Mouse (Mus musculus) layer of hippocampus, adult 6 months (tissue): Measurements from ENCODE around the gene Harbi1. TPM values are rescaled to one million over a fixed set of nuclear protein-coding genes. Genes with fewer than 3 reads are reported as not detected.

Experiments
- long read RNA-seq, 2 experiments: library from polyadenylated mRNA; unstranded; transcript quantifications; one replicate each; pipeline ENCODE4 v2.0.0; 2019 to 2020
- polyA plus RNA-seq: library from polyadenylated mRNA; unstranded; fragments of <200 nt; fragmentation: Nextera tagmentation; gene quantifications from 2 replicates; pipeline ENCODE4 v1.2.3, GENCODE M21; 2021

Gene Harbi1
- polyA plus RNA-seq, result 7.6 and 10.1 TPM in 2 replicates
- long read RNA-seq, experiment 1, transcript Harbi1-201 (3 exons, 2,308 nt), result major isoform, 7 of 15 reads
- long read RNA-seq, experiment 1, partial matches to known transcripts, result 2 of 15 reads
- long read RNA-seq, experiment 1, other reads (novel, unspliced or antisense), result 5 of 15 reads
- long read RNA-seq, experiment 2, transcript Harbi1-201 (3 exons, 2,308 nt), result major isoform, 41 of 77 reads
- long read RNA-seq, experiment 2, partial matches to known transcripts, result 1 of 77 reads
- long read RNA-seq, experiment 2, other reads (novel, unspliced or antisense), result 35 of 77 reads

DNA sequence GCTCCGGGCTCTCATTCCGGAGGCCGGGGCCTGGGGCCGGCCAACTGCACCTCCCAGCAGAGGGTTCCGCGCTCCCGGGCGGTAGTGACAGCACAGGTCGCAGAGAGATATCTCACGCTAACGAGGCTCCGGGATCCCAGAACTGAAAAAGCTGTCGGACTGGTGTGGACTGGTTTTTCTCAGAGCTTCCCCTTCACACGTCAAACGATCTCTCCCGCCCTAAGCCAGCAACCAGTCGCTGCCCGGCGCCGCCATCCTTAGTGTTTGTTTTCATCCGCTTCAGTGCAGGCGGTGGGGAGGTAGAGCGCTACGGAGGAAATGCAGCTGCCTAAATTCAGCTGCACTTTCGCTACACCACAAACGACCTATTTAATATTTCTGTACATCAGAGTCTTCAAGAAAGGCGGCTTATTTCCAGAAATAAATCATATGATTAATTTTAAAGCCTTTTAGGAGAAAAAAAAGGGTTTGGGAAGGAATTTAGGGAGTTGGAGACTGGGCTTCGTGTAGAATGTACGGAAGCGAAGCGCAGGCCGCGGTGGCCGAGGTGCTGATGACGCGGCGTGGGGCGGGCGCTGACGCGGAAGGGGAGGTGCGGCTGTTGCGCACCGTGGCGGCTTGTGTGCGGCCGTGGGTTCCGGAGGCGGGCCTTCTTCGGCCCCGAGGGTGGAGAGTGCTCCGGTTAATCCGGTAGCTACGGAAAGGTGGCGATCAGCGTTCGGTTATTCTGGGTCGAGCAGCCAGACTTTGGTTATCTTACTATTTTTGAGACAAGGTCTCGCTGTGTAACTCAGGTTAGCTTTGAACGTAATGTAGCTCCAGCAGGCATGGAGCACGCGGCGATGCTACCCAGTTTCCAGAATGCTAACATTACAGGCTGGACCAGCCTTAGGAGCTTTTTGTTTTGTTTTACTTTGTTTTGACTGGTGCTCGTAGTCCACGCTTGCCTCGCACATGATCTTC is at the start of gene Harbi1, which contains the start of gene Atg13:
Gene Harbi1, plus strand, starts transcription at position 581 of the 963 bp plus-strand sequence.
Gene Atg13, minus strand, starts transcription at position 305 of the 963 bp plus-strand sequence.

DNA sequence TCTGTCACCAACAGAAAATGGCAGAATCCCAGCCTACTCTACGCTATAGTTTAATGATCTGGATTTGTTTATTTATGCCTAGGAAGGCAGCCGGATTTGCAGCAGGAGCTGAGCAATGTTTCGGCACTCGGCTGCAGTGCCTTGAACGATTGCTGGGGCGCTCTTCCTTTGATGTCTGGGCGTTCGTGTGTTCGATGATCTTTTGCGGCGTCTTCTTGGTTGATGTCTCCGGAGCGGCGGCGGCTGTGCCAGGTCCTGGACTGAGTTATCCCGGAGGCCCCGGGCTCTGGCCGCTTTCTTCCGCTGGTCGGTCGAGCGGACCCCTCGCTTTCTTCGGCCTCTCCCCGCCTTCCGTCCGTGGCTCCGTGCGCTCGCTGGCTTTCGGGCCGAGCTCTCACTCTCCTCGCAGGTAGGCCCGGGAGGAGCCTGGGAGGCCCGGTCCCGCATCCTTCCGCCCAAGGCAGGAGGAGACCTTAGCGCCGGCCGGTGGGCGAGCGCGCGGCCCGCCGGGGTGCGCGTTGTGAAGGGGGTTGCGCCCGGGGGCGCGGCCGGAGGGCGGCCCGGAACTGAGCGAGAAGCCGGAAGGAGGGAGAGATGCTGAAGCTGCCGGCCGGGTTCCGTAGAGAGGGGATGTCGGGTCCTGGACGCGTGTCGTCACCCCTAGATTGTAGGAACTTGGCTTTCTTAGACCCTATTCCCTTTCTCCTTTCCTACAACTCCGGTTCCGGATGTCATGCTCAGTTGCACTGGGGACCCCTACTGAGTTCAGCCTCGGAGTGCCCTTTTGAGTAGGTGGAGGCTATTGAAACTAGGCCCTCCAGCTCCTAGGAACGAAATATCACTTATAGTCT is 19.5 kb downstream of the Harbi1 start, which contains the start of gene Ambra1:
Gene Ambra1, plus strand, starts transcription at position 164 of the 851 bp plus-strand sequence.

Other genes starting within 250 kb of the Harbi1 start
- gene Ckap5, start 184.1 kb upstream of the Harbi1 start, polyA plus RNA-seq, result 29.2 and 40.8 TPM in 2 replicates
- gene F2, start 74.4 kb upstream of the Harbi1 start, polyA plus RNA-seq, result not detected in 2 replicates
- gene Zfp408, start 61.1 kb upstream of the Harbi1 start, polyA plus RNA-seq, result 2.4 and 4.5 TPM in 2 replicates
- gene Arhgap1, start 61.0 kb upstream of the Harbi1 start, polyA plus RNA-seq, result 61.7 and 71.4 TPM in 2 replicates
- gene Atg13, start 276 bp upstream of the Harbi1 start, polyA plus RNA-seq, result 49.1 and 55.7 TPM in 2 replicates
- 6.8 and 7.4 TPM in 2 replicates for gene Ambra1, start 19.3 kb downstream of the Harbi1 start, polyA plus RNA-seq
- 2.0 and 2.4 TPM in 2 replicates for gene Chrm4, start 216.4 kb downstream of the Harbi1 start, polyA plus RNA-seq
- 31.8 and 57.3 TPM in 2 replicates for gene Mdk, start 221.4 kb downstream of the Harbi1 start, polyA plus RNA-seq
- not detected in 2 replicates for gene Gm9821, start 234.9 kb downstream of the Harbi1 start, polyA plus RNA-seq